Mouse (Mus musculus) stomach, embryonic 16.5 days (tissue): ENCODE data around the gene Egf. TPM values are rescaled to one million over a fixed set of nuclear protein-coding genes. Genes with fewer than 3 reads are reported as not detected.
A peak's percentile ranks its signal among the peaks of the same experiment; 100 is the strongest.

Source experiments
- ATAC-seq: fragments of 200-750 bp; cut with Nextera tagmentation; 2 replicates; pipeline ENCODE4 v1.8.0; 2017; ENCODE audit warnings: moderate number of reproducible peaks, moderate TSS enrichment; ENCODE audit not compliant: insufficient read depth, low FRiP score
- H3K27ac ChIP-seq: fragments of 300-500 bp; sonication (generic); 2 replicates; pipeline ENCODE4 v1.5.1; 2014; ENCODE audit warnings: low read length
- H3K27me3 ChIP-seq: fragments of 300-500 bp; sonication (generic); 2 replicates; pipeline ENCODE4 v1.6.1; 2014; ENCODE audit warnings: low read length, control low read depth, mixed read lengths; ENCODE audit not compliant: control insufficient read depth, insufficient read depth
- H3K36me3 ChIP-seq: fragments of 300-500 bp; sonication (generic); 2 replicates; pipeline ENCODE4 v1.6.1; 2014; ENCODE audit warnings: low read length; ENCODE audit not compliant: control insufficient read depth, insufficient read depth
- H3K4me1 ChIP-seq: fragments of 300-500 bp; sonication (generic); 2 replicates; pipeline ENCODE4 v1.6.1; 2014; ENCODE audit warnings: low read length, control low read depth, mixed read lengths; ENCODE audit not compliant: control insufficient read depth, insufficient read depth
- H3K4me2 ChIP-seq: fragments of 300-500 bp; sonication (generic); 2 replicates; pipeline ENCODE4 v1.6.1; 2014; ENCODE audit warnings: low read depth, low read length, mixed read lengths
- H3K4me3 ChIP-seq: fragments of 300-500 bp; sonication (generic); replicated peaks from 2 replicates; pipeline ENCODE4 v1.5.1; 2014; ENCODE audit warnings: mild to moderate bottlenecking, low read length
- H3K9ac ChIP-seq: fragments of 300-500 bp; sonication (generic); 2 replicates; pipeline ENCODE4 v1.6.1; 2014; ENCODE audit warnings: low read length
- H3K9me3 ChIP-seq: fragments of 300-500 bp; sonication (generic); replicated peaks from 2 replicates; pipeline ENCODE4 v1.6.1; 2016; ENCODE audit warnings: low read length, control low read depth; ENCODE audit not compliant: control insufficient read depth
- WGBS: fragments of 180-500 bp; shearing (Covaris S2); extraction: QIAGEN DNeasy Blood & Tissue Kit; methylation state at CpG from one replicate; pipeline ENCODE4 v1.1.7; 2014; 5-methylcytosine and 5-hydroxymethylcytosine counted together
- microRNA-seq: library from miRNA; unstranded; fragments of <30 nt; microRNA quantifications from one replicate; pipeline ENCODE4, GENCODE M21; 2016
- polyA plus RNA-seq: library from polyadenylated mRNA; unstranded; fragments of >200 nt; fragmentation: Nextera tagmentation; extraction: Ambion mirVana; gene quantifications from 2 replicates; pipeline ENCODE4 v1.2.1, GENCODE M21; 2015

Gene Egf
- polyA plus RNA-seq, 1 experiment from 2014 or later = 2.2 TPM

DNA sequence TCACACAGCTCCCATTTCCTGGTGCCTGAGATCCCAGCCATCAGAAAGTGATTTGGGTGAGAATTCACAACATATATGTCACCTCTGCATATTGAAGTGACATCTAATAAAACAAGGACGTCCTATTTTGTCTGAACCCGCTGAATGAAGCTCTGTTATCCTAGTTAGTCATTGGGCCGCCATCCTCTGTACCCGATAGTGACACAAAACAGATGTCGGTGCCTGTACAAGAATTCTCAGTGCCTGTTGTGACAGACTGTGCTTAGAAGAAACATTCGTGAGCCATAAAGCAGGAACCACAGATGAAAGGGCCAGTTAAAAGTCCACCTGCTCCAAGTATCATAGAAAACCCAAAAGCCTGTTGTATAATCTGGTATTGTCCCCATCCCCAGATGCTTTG, 117.7 kb downstream of the Egf start:
- no peak overlapping the region for H3K9ac ChIP-seq
- no peak overlapping the region for H3K4me3 ChIP-seq
- no peaks in the 10 kb centered on the region for H3K27me3 ChIP-seq
- H3K4me1 ChIP-seq = no peaks in the 10 kb centered on the region
- H3K36me3 ChIP-seq = no peaks in the 10 kb centered on the region
- 82% methylated on average over 6 of the region's 6 CpGs for WGBS
- ATAC-seq = no peak
- no peaks in the 10 kb centered on the region for H3K9me3 ChIP-seq
- H3K4me2 ChIP-seq = no peak overlapping the region
- no peak overlapping the region for H3K27ac ChIP-seq

DNA sequence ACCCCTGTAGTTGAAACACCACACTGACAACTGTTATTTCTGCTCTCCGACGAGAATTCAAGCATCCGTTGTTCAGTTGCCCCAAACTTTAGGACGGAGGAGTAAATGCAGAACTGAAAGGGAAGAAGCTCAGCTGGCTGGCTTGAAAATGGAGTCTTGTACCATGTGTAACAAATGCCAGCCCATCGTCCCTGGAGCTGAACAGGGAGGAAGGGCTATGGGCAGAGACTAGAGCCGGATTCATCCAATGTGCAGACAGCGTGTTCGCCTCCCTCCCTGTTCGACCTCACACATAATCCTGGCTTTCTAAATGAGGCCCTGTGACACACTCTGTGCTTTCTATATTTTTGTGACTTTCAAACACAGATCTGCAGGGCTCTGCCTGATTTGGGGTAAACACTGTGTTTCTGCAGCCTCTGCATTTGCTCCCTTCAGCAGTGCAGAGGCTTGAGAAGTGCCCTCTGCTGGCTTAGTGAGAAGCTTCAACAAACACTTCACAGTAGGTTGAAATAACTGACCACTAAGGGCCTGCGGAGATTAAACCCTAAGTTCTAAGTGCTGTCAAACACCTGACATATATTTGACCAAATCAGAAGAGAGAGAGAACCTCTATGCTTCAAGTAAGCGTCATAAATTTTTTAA, 120.7 kb downstream of the Egf start:
- ATAC-seq = peak; percentile 64; the same call in 1 of the 2 replicates
- H3K9me3 ChIP-seq = no peaks in the 10 kb centered on the region
- no peak overlapping the region for H3K4me3 ChIP-seq
- no peaks in the 10 kb centered on the region for H3K4me1 ChIP-seq
- 78% methylated on average over 11 of the region's 11 CpGs for WGBS
- no peaks in the 10 kb centered on the region for H3K27me3 ChIP-seq
- no peak overlapping the region for H3K27ac ChIP-seq
- no peak overlapping the region for H3K9ac ChIP-seq
- H3K4me2 ChIP-seq = no peak overlapping the region
- no peaks in the 10 kb centered on the region for H3K36me3 ChIP-seq

DNA sequence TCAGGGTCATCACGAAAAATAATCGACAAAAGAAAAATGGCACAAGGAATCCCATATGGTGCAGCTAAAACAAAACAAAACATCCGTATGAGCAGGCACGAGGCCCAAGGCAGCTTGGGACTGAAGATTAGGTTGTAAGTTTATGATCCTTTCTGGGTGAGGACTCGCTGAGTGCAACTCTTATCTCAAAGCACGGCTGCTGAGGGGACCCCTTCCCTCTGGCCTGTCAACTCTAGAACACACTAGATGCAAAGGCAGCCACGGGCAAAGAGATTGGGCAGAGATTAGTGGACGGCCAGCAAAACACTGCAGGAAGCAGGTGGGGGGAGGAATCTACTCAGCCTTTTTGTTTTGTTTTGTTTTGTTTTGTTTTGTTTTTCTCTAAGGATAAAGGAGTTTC, 121.6 kb downstream of the Egf start:
- Histone ChIP-seq H3K27ac (no peak overlapping the region), H3K4me3 (no peak overlapping the region), H3K27me3 (no peaks in the 10 kb centered on the region), H3K9me3 (no peaks in the 10 kb centered on the region), H3K36me3 (no peaks in the 10 kb centered on the region), H3K9ac (no peak overlapping the region), H3K4me2 (no peak overlapping the region), H3K4me1 (no peaks in the 10 kb centered on the region)
- no peak for ATAC-seq
- 46% methylated on average over 8 of the region's 8 CpGs for WGBS

DNA sequence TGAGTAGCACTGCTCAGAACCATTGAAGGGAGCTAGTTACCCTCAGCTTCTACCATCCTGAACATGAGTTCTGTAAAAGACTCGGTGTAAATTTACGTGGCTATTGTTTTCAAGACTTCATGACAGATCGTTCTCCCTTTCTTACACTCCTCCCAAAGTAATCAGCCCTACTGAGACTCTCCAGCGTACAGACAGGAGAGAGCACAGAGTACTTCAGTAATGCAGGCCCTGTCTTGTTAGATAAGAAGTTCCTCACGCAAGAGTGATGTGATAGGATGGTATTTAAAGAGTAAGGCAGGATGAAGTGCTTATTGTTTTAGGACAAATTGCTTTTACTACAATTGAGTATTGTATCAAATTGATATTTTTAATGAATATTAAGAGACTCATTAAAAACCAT, 123.3 kb downstream of the Egf start:
- WGBS = 88% methylated on average over 5 of the region's 5 CpGs
- Histone ChIP-seq H3K27ac (no peak overlapping the region), H3K4me2 (no peak overlapping the region), H3K9ac (no peak overlapping the region), H3K9me3 (no peaks in the 10 kb centered on the region), H3K27me3 (no peaks in the 10 kb centered on the region), H3K36me3 (no peaks in the 10 kb centered on the region), H3K4me1 (0 out of 2 replicates have a peak, but pooled peaks cover 3% of the 10 kb centered on the region), H3K4me3 (no peak overlapping the region)
- no peak for ATAC-seq

DNA sequence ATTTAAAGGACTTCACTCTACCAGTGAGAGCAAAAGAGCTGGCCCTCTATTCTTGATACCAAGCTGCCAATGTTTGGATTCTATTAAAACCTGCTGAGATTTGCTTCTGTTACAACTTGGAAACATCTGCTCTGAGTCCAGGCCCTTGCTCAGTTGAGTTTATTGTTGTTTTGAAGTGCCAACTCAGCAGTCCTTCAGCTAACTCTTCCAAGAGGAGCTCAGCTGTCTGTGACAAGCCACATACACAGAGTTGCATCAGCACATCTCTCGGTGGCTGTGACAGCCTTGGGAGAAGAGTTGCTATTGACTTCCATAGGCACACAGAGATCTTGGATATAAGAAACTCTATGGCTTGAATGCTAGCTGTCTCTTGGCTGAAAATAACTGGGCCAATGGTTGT, 124.1 kb downstream of the Egf start:
- Histone ChIP-seq H3K36me3 (no peaks in the 10 kb centered on the region), H3K27me3 (no peaks in the 10 kb centered on the region), H3K27ac (no peak overlapping the region), H3K4me2 (no peak overlapping the region), H3K4me1 (0 out of 2 replicates have a peak, but pooled peaks cover 3% of the 10 kb centered on the region), H3K4me3 (no peak overlapping the region), H3K9ac (no peak overlapping the region), H3K9me3 (no peaks in the 10 kb centered on the region)
- no peak for ATAC-seq
- 79% methylated on average over 1 of the region's 1 CpGs for WGBS

Small RNA genes within 50 kb of the gene (microRNA-seq; reads per million reads assigned to microRNA genes)
- not detected for gene Gm24515

Other genes with a start within 250 kb of the Egf start
- 27.5 and 31.5 TPM in 2 replicates for gene Elovl6, start 223.0 kb downstream of the Egf start, polyA plus RNA-seq
- not detected in 2 replicates for gene Lrit3, start 48.7 kb upstream of the Egf start, polyA plus RNA-seq
- 0.16 TPM in 1 of 2 replicates, not detected in the other for gene Rrh, start 67.3 kb upstream of the Egf start, polyA plus RNA-seq
- gene Gar1, start 76.1 kb upstream of the Egf start, polyA plus RNA-seq = 42.9 and 44.5 TPM in 2 replicates
- gene Cfi, start 80.6 kb upstream of the Egf start, polyA plus RNA-seq = 103 and 125 TPM in 2 replicates
- 49.4 and 56.0 TPM in 2 replicates for gene Pla2g12a, start 123.3 kb upstream of the Egf start, polyA plus RNA-seq
- gene Casp6, start 146.1 kb upstream of the Egf start, polyA plus RNA-seq = 107 TPM in 2 replicates
- gene Mcub, start 214.9 kb upstream of the Egf start, polyA plus RNA-seq = 6.0 and 6.1 TPM in 2 replicates